In the genomic region with DNA sequence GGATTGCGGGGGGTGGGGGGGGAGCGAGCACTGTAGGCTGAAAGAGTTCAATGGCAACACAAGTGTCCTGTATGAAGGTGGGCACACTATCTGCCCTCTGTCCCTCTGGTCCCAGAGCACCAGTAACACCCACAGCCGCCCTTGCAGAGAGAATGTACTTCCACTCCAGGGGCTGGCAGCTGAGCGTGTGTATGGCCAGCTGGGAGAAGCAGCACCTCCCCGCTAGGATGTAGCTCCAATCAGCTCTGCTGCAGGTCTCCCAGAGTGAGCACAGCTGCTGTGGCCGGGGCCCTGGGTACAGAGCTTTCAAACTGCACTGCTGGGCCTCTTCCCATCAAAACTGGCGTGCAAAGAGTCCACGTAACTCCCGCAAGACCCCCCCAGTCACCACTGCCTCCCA, we compare ENCODE assay signal across 8 mouse cellular contexts. TPM values are rescaled to one million over a fixed set of nuclear protein-coding genes. Genes with fewer than 3 reads are reported as not detected.
DNase-seq lines count a peak whose midpoint lies in the region; ATAC-seq lines count a peak whose summit lies in the region.
"Had no signal": no experiment of that assay in that cellular context is flagged by ENCODE, and none has a peak within 500 bp of the region (broad histone marks: within the 10 kb centered on the region; RNA-seq: fewer than 3 reads in every experiment).

No protein-coding gene starts in this region.

- WGBS in heart, embryonic 10.5 days: 62% methylated on average over 9 of the region's 9 CpGs
- WGBS in neural tube, embryonic 12.5 days: 57% methylated on average over 9 of the region's 9 CpGs
- WGBS in heart, embryonic 15.5 days: 50% methylated on average over 9 of the region's 9 CpGs

- DNase-seq in heart, embryonic 10.5 days (ENCODE audit: low spot score): no peak
- no peak for DNase-seq in heart, postnatal 25 days (ENCODE audit: low spot score)
- DNase-seq in neural tube, embryonic 10.5 days (ENCODE audit: extremely low spot score, low spot score): no peak
- peak; percentile 67 for DNase-seq in retina, postnatal 1 day
- DNase-seq in urinary bladder, postnatal 25 days (ENCODE audit: low spot score): no peak
- DNase-seq: kidney, adult 2 months had no signal

- no peak for ATAC-seq in neural tube, embryonic 12.5 days (ENCODE audit: low FRiP score, low read depth)
- ATAC-seq in heart, embryonic 15.5 days (replicated peaks; ENCODE audit: insufficient number of reproducible peaks, insufficient read depth, low FRiP score, low read depth): no peak

- no peak overlapping the region for H3K4me2 ChIP-seq in neural tube, embryonic 12.5 days (replicated peaks)
- H3K4me2 ChIP-seq in heart, embryonic 15.5 days: no peak overlapping the region

- no peaks in the 10 kb centered on the region for H3K36me3 ChIP-seq in heart, embryonic 10.5 days
- no peaks in the 10 kb centered on the region for H3K36me3 ChIP-seq in neural tube, embryonic 12.5 days
- no peaks in the 10 kb centered on the region for H3K36me3 ChIP-seq in heart, embryonic 15.5 days

- intact Hi-C loops in heart, postnatal 25 days (cut with DNase I): no loop called here

- no peaks in the 10 kb centered on the region for H3K9me3 ChIP-seq in heart, embryonic 10.5 days
- no peaks in the 10 kb centered on the region for H3K9me3 ChIP-seq in neural tube, embryonic 12.5 days
- no peaks in the 10 kb centered on the region for H3K9me3 ChIP-seq in heart, embryonic 15.5 days (replicated peaks)

- H3K27ac ChIP-seq in heart, embryonic 10.5 days: 0 out of 2 replicates have a peak overlapping the region, but pooled peaks have one; percentile 36
- no peak overlapping the region for H3K27ac ChIP-seq in neural tube, embryonic 12.5 days
- peak overlapping the region; percentile 64 for H3K27ac ChIP-seq in heart, embryonic 15.5 days

- peaks cover 81% of the 10 kb centered on the region for H3K4me1 ChIP-seq in heart, embryonic 10.5 days
- peaks cover 44% of the 10 kb centered on the region for H3K4me1 ChIP-seq in neural tube, embryonic 12.5 days
- peaks cover 77% of the 10 kb centered on the region for H3K4me1 ChIP-seq in heart, embryonic 15.5 days (replicated peaks)

- H3K27me3 ChIP-seq in heart, embryonic 10.5 days (ENCODE audit: insufficient read depth, poor library complexity, severe bottlenecking): 0 out of 2 replicates have a peak, but pooled peaks cover 4% of the 10 kb centered on the region
- H3K27me3 ChIP-seq in neural tube, embryonic 12.5 days (replicated peaks): no peaks in the 10 kb centered on the region
- H3K27me3 ChIP-seq in heart, embryonic 15.5 days: no peaks in the 10 kb centered on the region

- 0 out of 2 replicates have a peak overlapping the region, but pooled peaks have one; percentile 5 for H3K9ac ChIP-seq in neural tube, embryonic 12.5 days
- H3K9ac ChIP-seq in heart, embryonic 15.5 days: no peak overlapping the region

- no peak overlapping the region for H3K4me3 ChIP-seq in heart, embryonic 10.5 days
- H3K4me3 ChIP-seq in neural tube, embryonic 12.5 days: no peak overlapping the region
- no peak overlapping the region for H3K4me3 ChIP-seq in heart, embryonic 15.5 days

RNA-seq across cellular contexts. Expression of a gene that starts 14.9 kb away (rescaled TPM):
- polyA plus RNA-seq in heart, embryonic 10.5 days (2016; fragmentation: Nextera tagmentation; extraction: Ambion mirVana): 4.5 and 4.6 TPM in 2 replicates
- total RNA-seq in heart, postnatal 25 days (2021): 10 to 100 TPM in 1 of 2 experiments, 1 to 10 TPM in 1; 9.5 to 10.3 TPM
- polyA plus RNA-seq in neural tube, embryonic 12.5 days (2016; fragmentation: Nextera tagmentation; extraction: Ambion mirVana): 2.9 and 5.1 TPM in 2 replicates
- polyA plus RNA-seq in heart, embryonic 15.5 days (2015; fragmentation: Nextera tagmentation; extraction: Ambion mirVana): 4.7 and 5.7 TPM in 2 replicates
